Mouse (Mus musculus) brain, embryonic 14.5 days (tissue): ENCODE data around the gene Mrgbp. TPM values are rescaled to one million over a fixed set of nuclear protein-coding genes. Genes with fewer than 3 reads are reported as not detected.

ENCODE experiments used
- DNase-seq: peaks from one replicate; pipeline ENCODE4 v3.0.0-alpha.2; 2011; ENCODE audit warnings: low read depth
- CTCF ChIP-seq: fragments of 200-500 bp; IDR thresholded peaks from 2 replicates; pipeline ENCODE4 v1.5.1; 2012; ENCODE audit warnings: inconsistent platforms, mild to moderate bottlenecking, moderate library complexity, borderline replicate concordance; ENCODE audit not compliant: insufficient read depth, insufficient read length; ENCODE audit errors: extremely low read depth
- POLR2A ChIP-seq: fragments of 200-500 bp; IDR thresholded peaks from 2 replicates; pipeline ENCODE4 v1.6.1; 2012; ENCODE audit warnings: mild to moderate bottlenecking, inconsistent platforms, borderline replicate concordance; ENCODE audit not compliant: poor library complexity, insufficient read depth, insufficient read length, severe bottlenecking; ENCODE audit errors: extremely low read depth
- polyA plus RNA-seq: library from polyadenylated mRNA; depleted of rRNA; stranded (reverse); fragments of >200 nt; gene quantifications from 2 replicates; pipeline ENCODE4 v1.2.3, GENCODE M21; 2012; rRNA removed

Gene Mrgbp
- polyA plus RNA-seq, result 54.3 and 69.8 TPM in 2 replicates

GRCm38 (mm10) chr2:180581002-180581401, at the start of gene Mrgbp:
TSS of gene Mrgbp (plus strand) at chr2:180581304.
- no peak for DNase-seq
- TF ChIP-seq POLR2A, result no peak

GRCm38 (mm10) chr2:180531671-180532385, 49.3 kb upstream of the Mrgbp start:
- DNase-seq, result peak; percentile 30
- TF ChIP-seq POLR2A, result no peak
- no peak for TF ChIP-seq CTCF

GRCm38 (mm10) chr2:180532386-180532995, 48.6 kb upstream of the Mrgbp start:
- DNase-seq, result peak; percentile 76
- no peak for TF ChIP-seq CTCF
- TF ChIP-seq POLR2A, result no peak

GRCm38 (mm10) chr2:180533237-180533636, 47.9 kb upstream of the Mrgbp start:
- no peak for TF ChIP-seq POLR2A
- TF ChIP-seq CTCF, result no peak
- no peak for DNase-seq

- DNase-seq, result no peak
- no peak for TF ChIP-seq CTCF
- no peak for TF ChIP-seq POLR2A
Measured at GRCm38 (mm10) chr2:180543675-180544074, 37.4 kb upstream of the Mrgbp start.

GRCm38 (mm10) chr2:180545046-180545445, 36.1 kb upstream of the Mrgbp start:
- TF ChIP-seq POLR2A, result no peak
- no peak for TF ChIP-seq CTCF
- no peak for DNase-seq

- TF ChIP-seq POLR2A, result no peak
- no peak for TF ChIP-seq CTCF
- DNase-seq, result peak; percentile 93
Measured at GRCm38 (mm10) chr2:180547384-180548106, 33.6 kb upstream of the Mrgbp start.

- DNase-seq, result peak; percentile 46
Measured at GRCm38 (mm10) chr2:180552340-180552739, 28.8 kb upstream of the Mrgbp start.

GRCm38 (mm10) chr2:180555219-180555618, 25.9 kb upstream of the Mrgbp start:
- peak; percentile 55 for DNase-seq
- TF ChIP-seq POLR2A, result no peak
- peak; percentile 20; the same call in 1 of the 2 replicates for TF ChIP-seq CTCF

More at GRCm38 (mm10) chr2:180552340-180552739, 28.8 kb upstream of the Mrgbp start:
- TF ChIP-seq POLR2A (no peak), CTCF (no peak)

GRCm38 (mm10) chr2:180556470-180556869, 24.6 kb upstream of the Mrgbp start:
- TF ChIP-seq CTCF (no peak), POLR2A (no peak)
- no peak for DNase-seq

GRCm38 (mm10) chr2:180560245-180560644, 20.9 kb upstream of the Mrgbp start:
- TF ChIP-seq POLR2A (no peak), CTCF (peak; percentile 60; the same call in 1 of the 2 replicates)
- DNase-seq, result no peak
